Mouse (Mus musculus) granulocyte monocyte progenitor cell, adult 5-6 weeks (primary cell): ENCODE measurements at regions not wholly inside any gene's neighbourhood (a gene's known extent, or its start where the extent isn't known, plus 50 kb on each side); places are given as distances from the start of the nearest gene placed in this dataset.

Experiments
- ATAC-seq: replicated peaks from 2 replicates; pipeline ENCODE4 v1.8.0; 2016; ENCODE audit warnings: mild to moderate bottlenecking, moderate TSS enrichment, inconsistent platforms; ENCODE audit not compliant: poor library complexity, severe bottlenecking

GRCm38 (mm10) chr13:39950203-39950602 is 411.0 kb downstream of the Ofcc1 start:
- ATAC-seq, result no peak

GRCm38 (mm10) chr13:39935216-39935615 is 426.0 kb downstream of the Ofcc1 start:
- ATAC-seq, result no peak

- ATAC-seq, result no peak
Observed at GRCm38 (mm10) chr13:39931487-39931886, 429.8 kb downstream of the Ofcc1 start.

DNA sequence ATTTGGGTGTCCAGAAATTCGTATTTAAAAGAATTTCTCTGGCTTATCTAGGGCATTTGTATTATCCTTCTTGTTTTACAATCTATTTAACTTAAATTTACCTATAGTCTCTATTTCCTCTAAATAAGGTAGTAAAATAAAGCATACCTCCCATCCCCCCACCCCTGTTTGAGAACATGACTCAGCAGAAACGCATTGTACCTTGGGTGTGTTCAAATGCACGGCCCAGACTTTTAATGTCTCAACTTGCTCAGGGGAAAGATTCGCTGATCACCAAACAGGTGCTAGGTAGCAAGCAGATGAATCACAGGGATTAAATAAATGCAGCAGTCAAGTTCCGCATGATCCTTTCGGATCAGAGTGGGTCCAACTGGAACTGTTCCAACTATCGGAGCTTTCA is 432.7 kb downstream of the Ofcc1 start:
- ATAC-seq, result no peak

DNA sequence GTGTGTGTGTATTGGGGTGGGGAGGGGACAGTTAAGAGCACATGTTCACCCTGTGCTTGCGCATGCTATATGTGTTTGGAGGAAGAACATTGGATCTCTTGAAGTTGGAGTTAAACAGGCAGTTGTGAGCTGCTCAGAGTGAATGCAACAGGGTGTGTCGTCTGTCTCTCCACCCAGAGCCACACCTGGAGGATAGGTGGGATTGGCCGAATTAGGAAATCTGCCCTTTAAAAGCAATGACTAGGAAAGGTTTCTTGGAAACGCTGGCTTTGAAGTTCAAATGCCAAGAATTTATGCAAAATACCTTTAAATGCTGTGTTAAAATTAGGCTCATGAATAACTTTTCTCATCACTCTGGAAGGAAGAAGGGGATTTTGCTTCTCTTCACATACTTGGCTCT is 436.9 kb downstream of the Ofcc1 start:
- ATAC-seq, result no peak

DNA sequence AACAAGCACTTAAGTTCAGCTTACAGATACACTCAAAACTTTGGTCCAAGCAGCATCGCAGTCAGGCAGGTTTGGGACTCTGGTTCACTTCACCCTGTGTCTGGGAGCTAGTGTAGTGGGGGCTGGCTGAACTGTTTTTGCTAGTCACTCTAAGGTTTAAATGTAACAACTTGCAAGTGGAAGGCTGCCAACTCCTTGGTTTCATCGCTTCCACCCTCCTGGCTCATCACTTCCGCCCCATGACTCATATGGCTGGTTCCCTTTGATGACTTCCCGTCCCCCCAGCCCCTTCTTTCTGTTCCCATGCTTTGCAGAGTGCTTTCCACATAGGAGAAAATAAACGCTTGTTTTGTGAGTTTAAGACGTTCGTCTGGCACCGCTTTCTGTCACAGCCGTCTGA is 438.1 kb downstream of the Ofcc1 start:
- peak; percentile 100 for ATAC-seq

DNA sequence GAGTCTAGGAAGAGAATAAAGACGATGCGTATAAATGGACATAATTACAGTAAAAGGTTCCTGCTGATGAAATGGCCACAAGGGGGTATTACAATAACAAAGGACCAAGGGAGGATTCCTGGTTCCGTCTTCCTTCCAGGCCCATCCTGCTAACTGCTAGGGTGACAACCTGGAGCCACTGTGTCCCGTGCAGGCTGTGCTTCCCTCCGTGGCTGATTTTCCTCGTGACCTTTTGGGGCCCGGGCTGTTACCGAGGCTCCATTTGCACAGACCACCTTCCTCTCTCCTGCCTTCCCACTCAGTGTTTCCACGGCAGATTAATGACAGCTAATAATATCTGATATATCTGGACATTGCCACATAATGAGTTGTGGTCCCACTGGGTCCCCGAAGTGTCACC is 453.5 kb downstream of the Ofcc1 start:
- no peak for ATAC-seq

- no peak for ATAC-seq
Observed at GRCm38 (mm10) chr13:39904264-39904663, 457.0 kb downstream of the Ofcc1 start.

DNA sequence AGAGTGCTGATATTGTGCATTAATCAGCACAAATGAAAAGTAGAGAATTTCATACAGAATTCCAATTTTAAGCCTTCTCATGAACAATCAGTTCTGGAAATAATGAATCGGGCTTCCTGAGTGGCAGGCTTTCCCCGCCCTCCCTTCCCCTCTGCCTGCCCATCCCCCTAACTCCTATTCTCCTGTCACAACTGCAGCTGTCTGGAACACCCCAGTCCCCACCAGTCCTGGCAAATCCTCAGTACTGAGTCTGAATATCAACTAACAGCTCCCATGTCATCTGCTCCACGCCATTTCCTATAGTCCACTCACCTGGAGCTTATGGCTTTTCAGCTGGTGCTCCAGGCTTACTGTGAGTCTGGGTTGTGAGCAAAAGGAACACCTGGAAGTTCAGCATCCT is 457.9 kb downstream of the Ofcc1 start:
- ATAC-seq, result no peak

GRCm38 (mm10) chr13:39899332-39899731 is 461.9 kb downstream of the Ofcc1 start:
- no peak for ATAC-seq

DNA sequence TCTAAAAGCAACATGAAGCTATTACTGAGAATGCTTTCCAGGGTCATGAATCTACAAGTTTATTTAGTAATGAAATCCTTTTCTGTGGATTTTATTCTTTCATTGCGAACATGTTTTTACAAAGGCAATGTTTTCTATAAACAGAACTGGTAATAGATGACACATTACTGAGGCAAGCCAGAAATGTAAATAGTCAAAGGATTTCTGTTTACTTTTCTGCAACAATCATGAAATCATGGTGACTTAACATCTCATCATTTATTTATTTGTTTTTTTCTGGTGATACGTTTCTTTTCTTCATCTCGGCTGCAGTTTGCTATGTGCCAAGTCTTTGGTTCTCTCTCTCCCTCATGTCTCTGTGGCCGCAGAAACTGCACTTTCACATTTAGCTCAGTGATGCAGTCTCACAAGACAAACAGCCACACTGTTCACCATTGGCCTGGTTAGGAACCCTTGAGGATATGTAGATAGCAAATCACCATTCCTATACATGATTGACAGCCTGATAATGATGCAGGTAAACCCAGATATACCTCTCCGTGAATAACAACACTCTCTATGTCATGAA is 462.8 kb downstream of the Ofcc1 start:
- ATAC-seq, result no peak

GRCm38 (mm10) chr13:39894159-39894558 is 467.1 kb downstream of the Ofcc1 start:
- ATAC-seq, result 0 out of 2 replicates have a peak, but pooled peaks have one; percentile 27

- ATAC-seq, result peak; percentile 77
Observed at GRCm38 (mm10) chr13:39881066-39881465, 480.2 kb downstream of the Ofcc1 start.

GRCm38 (mm10) chr13:39880136-39880535 is 481.1 kb downstream of the Ofcc1 start:
- no peak for ATAC-seq

DNA sequence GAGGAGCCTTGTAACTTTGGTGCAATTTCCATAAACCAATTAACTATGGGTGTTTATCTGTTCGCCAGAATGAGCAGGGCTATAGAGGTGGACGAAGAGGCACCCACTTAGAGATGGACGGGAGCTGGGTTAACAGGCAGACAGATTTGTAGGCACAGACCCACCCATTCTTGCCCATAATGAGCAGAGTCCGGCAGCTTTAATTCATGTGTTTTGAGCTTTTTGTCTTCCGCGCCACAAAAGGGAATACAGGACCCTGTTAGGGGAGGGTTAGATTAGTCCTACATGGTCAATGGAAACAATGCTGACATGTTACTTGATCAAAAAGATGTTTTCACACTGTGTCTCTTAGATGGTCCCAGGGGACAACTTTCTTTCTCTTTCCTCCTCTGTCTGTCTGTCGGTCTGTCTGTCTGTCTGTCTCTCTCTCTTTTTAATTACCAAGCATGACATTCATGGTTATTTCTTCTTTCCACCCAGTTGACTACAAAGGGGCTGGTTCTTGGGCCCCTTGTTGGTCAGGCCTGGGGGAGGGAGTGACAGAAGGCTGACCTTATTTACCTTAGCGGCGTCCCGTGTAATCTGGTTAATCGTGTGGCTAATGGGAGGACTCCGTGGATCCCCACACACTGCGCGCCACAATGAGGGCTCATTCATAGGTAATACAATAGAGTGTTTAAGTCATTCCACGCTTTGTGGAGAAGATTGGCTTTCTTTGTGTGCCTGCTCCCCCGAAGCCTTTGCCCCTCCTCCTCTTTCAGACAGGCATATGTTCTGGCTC is 483.7 kb downstream of the Ofcc1 start:
- ATAC-seq, result no peak

DNA sequence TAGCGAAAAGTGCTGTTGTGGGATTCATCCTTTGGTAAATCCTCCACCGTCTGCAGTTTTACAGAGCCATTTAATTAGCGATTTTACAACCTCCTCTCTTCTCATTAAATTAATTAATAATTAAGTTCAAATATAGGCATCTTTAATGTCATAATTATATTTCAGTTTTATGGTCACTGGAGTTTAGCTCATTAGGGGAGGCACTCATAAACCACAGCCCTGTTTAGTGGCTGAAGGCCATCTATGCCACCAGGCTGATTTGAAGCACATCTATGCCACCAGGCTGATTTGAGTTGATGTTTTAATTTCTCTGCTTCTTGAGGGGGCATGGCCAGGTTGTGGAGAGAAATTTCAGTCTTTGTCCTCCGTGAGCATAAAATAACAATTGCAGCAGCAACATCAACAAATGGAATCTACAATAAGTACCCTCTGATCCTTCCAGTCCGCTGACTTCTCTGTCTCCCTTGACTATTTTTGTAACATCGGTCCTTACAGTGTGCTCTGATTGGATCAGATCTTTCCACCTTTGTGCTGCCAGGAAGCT is 508.9 kb downstream of the Ofcc1 start:
- ATAC-seq, result no peak

DNA sequence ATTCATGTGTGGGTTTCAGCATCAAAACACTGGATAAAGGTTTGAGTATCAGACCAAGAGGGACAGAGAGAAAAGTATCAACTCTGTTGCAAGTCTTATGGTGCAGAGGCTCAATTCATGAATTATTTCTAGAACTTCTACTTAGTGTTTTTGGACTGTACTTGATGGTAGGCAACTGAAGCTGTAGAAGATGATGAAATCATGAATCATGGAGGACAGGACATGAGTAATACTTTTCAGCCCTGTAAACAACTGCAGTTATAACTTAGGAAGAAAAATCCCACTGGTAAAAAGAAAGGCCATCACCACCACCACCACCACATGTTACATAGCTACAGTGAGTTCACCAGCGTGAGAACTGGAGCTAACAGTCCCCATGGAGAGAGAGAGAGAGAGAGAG is 511.9 kb downstream of the Ofcc1 start:
- ATAC-seq, result no peak

- ATAC-seq, result peak; percentile 77
Observed at GRCm38 (mm10) chr13:39836053-39836584, 525.1 kb downstream of the Ofcc1 start.

DNA sequence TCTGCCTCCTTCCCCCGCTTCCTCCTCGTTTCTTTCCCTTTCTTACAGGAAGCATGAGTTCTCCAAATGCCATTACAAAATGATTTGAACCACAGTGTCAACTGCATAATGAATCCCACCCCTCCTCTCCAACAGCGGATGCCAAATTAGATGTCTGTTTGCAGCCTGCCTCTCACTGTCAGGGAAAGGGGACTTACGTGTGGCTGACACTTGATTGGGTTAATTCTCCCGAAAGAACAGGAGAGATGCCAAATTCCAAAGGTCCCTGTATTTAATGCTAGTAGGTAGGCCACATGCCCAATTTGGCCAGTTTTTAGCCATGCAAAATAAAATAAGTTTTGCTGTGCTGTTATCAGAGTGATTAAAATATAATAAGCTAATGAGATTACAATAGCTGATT is 525.9 kb downstream of the Ofcc1 start:
- peak; percentile 48 for ATAC-seq

- ATAC-seq, result no peak
Observed at GRCm38 (mm10) chr13:39834521-39835245, 526.6 kb downstream of the Ofcc1 start.
